Mouse (Mus musculus) urinary bladder, adult 2 months (tissue): ENCODE results near the gene Bicc1. TPM values are rescaled to one million over a fixed set of nuclear protein-coding genes. Genes with fewer than 3 reads are reported as not detected.

ENCODE experiments used
- DNase-seq: peaks from one replicate; pipeline ENCODE4 v3.0.0; 2022; ENCODE audit warnings: low spot score
- polyA plus RNA-seq: library from polyadenylated mRNA; depleted of rRNA; stranded (reverse); fragments of >200 nt; gene quantifications from 2 replicates; pipeline ENCODE4 v1.2.3, GENCODE M21; 2012

The Bicc1 gene
- polyA plus RNA-seq, 1 experiment: 28.5 TPM

DNA sequence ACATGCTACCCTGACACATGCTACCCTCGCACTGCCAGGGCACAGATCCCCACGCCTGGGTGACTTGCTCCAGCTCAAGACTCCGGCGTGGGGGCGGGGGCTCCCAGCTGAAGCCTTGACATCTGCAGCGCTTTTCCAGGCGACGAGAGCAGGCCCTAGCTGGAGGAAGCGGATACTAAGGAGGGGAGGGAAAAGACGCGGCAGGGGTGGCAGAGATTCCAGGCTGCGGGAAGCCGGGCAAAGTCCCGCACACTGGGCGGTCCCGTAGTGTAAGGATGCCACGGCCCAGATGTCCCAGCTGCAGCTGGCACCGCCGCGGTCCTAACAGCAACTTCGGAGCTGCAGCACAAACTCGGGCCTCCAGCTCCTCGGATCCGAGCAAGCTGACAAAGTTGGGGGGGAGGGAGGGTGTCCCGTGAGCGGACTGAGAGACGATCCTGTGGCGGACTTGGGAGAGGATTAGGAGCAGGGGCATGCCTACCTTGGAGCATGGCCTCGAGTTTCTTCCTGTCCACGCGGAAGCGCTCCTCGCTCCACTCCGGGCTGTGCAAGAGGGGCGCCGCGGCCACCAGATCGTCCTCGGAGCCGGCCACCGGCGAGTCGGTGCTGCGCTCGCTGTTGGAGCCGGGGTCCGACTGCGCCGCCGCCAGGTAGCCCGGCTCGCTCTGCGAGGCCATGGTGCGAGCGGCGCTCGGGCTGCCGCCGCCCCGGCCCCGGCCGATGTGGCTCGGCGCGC is 392 bp downstream of the Bicc1 start:
- peak; percentile 47 for DNase-seq

DNA sequence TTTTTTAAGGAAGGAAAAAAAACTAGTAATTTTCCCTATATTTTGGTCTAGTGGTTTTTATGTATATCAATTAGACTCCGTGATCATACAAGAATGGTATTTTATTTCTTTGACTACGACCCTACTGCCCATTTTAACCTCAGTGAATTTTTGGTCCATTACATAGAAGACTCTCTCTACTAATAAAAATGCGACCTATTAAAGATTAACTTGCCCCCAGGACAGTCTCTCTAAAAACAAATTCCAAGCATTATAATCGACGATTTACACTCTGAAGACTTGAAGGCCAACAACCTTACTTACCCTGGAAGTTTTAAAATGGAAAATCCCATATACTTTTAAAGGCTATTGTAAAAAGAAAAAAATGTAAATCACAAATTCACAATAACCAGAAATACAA is 2.9 kb downstream of the Bicc1 start:
- no peak for DNase-seq

DNA sequence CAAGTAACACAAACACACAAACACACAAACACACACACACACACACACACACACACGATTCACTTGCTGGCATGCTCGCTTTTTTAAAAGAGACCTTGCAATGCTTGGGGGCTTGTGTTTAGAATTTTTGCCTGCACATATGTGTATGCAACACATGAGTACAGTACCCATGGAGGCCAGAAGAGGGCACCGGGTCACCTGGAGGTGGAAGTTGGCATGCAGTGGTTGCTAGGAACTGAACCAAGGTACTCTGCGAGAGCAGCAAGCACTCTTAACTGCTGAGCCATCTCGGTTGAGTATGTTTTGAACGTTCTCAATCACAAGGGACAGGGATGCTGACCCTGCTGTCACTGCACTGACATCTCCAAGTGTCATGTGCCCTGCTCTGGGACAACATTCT is 5.9 kb downstream of the Bicc1 start:
- no peak for DNase-seq

DNA sequence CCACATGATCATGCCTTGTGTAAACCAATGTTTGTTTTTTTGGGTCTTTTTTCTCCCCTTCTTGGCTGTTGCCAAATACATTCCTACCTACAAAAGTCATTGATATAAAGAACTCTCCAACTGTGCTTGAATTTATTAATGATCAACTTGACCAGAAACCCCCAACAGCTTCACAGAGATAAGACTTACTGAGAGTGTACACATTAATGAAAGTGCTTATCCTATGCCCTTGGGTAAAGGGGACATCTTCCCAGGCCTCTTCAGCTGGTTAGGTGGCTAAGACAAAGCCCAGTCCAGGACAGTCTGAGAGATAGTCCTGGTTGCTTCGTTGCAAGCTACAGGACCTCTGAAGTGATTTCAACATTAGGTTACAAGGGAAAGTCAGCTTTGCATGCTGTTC is 6.4 kb downstream of the Bicc1 start:
- no peak for DNase-seq

DNA sequence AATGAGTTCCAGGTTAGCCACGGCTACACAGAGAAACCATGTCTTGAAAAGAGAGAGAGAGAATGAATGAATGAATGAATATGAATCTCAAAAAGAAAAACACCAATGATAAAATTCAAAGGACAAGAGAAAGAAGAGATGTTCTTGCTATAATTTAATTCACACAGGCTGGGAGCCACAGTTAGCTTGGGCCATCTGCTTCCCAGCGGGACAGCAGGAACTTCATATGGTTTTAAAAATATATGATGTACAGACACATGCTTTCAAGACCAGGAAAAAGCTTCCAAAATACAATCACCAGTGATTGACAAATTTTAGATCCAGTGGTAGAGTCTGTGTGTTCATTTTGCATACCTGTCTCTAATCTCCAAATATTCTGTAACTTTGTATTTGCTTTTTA is 9.0 kb downstream of the Bicc1 start:
- DNase-seq: no peak

DNA sequence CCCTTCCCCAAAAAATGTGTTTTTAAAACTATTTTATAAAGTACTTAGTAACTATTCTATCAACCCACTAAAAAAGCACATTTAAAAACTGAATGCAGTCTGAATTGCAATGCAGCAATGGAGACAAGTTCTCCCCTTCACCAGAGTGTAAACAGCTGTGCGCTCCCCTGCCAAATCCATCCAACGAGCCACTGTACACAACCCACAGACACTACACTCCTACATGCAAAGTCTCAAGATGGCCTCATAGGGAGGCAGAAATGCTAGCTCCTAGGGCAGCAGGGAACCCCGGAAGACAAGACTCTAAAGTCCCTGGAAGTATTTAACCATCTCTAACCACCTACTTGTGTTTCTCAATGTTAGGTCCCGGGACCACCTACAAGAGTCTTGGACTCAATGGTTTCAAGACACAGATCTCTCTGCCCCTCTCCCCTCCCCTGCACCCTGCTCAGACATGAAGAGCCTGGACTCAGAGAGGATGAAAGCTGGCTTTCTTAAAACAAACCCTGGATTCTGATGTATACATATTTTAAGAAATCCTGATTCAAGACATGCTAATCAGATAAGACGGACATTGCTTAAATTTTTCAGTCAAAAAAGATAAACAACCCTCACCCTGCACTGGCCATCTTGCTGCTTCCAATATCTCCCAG is 10.4 kb downstream of the Bicc1 start:
- DNase-seq: no peak

DNA sequence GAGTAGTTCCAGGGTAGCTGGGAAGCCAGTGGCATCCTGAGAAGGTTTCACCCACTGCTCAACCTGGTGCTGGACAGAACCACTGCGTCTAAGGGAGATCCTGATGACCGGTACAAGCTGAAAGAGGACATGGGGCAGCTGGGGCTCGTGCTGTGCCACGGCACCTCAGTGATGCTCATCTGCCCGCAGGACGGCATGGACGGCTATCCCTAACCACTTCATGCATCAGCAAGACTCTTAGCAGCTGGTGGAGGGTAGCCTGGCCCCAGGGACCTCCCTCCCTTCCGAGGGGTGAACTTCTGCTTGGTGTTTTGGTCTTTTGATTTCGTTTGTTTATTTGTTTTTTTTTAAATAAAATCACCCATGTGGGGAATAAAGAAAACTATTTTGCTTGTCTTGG is 11.3 kb downstream of the Bicc1 start:
- DNase-seq: no peak

DNA sequence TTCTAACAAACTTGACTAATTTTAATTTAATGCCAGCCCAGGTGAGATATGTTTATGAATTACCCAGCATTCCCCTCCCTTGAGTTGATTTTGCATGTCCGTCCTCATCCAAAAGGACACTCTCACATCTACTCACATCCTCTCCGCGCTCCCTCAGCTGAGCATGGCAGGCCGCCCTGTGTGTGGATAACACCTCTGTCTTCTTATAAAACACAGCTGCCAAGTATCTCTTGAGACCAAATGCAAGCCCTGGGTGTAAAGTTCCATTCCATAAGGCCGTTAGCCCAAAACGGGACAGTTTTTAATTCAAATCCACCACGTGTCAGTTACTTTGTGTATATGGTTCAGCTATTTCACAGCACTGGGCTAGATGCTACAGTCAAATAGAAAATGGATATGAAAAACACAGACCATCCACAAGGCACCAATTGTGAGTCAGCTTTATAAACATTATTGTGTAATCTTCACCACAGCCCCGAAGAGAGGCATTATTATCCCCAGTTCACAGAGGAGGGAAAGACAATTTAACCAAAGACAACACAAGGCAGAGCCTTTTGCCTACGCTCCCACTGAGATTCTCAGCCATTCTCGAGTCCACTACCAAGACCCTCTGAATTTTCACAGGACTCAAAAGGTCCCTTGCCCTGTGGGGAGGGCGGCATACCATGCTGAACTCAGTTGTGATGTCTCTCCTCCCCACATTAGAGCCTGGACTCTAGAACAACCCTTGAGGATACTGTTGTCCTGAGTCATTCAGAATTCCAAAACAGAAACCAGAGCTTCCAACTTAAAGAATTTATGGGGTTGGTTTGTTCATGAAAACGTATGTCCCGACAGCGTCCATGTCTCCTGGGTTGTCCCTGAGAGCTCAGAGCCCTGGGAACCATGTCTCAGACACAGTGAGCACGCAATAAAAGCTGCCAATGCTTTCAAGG is 12.6 kb downstream of the Bicc1 start:
- DNase-seq: no peak

DNA sequence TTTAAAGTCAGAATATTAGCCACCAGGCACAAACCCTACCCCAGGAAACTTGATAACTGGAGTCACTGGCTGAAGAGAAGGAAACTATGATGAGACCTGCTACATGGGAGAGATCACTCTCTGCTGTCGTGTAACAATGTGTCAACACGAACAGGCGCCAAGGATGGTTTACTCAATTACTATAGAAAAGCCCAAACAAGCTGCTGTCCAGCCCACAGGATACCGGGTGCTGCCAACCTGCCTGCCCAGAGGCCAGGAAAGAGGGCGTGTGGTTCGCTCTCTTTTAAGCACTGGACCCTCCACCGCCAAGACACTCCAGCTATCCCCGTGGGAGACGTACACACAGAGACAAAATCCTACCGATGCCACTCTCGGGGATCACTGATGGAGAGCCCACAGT is 13.7 kb downstream of the Bicc1 start:
- no peak for DNase-seq

DNA sequence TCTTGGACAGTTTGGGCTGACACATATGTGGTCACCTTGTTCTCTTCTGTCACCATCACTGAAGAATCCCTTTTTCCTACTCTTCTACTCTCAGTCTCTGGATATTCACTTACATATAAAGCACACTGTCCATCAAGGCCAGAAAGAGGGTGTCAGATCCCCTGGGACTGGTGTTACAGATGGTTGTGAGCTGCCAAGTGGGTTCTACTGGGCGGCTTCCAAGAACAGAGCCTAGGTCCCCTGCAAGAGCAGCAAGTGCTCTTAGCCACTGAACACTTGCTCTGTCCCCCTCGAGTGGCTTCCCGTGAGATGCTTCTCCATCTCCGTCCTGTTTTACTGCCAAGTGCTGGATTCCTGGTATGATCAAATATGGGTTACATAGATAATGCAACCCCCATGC is 15.3 kb downstream of the Bicc1 start:
- no peak for DNase-seq

DNA sequence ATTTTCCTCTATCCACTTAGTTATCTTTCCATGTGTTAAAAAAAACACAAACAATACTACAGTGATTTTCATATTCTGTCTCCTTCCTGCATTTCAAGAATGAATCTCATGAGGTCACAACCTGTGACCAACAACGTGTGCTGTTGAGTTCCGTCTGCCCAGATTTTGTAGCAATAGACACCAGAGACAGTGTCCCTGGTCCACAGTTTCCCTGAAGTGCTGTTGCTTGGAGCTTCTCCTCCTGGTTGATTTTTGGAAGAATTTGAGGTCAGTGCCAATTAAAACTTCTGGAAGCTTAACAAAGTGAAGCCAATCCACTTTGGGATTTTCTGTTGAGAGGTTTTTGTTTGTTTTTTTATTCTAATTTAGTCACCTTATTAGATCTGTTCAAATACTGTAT is 16.9 kb downstream of the Bicc1 start:
- DNase-seq: no peak

DNA sequence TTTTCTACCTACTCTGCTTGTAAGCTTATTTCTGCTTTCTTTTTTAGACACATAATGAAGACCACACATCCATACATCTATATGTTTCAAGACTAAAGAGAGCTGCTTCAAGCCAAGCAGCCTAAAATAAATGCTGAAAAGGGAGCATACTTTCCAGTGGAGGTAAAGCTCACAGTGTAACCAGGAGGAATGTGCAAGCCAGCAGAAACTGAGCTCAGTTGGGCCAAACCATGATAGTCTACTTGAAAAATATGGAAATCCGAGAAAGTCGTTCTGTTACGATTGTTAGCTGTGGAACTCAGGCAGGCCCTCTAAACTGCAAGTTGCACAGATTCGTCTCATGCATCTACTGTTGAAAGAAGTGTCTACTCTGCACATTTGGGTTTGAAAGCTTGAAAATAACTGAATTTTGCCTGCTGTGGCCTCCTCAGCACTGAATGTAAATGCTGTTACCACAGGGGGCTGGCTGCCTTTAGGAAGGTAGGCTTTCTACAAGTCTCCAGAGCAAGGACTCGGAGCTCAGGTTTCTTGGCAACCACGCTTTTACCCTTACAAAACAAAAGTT is 19.1 kb downstream of the Bicc1 start:
- DNase-seq: no peak

DNA sequence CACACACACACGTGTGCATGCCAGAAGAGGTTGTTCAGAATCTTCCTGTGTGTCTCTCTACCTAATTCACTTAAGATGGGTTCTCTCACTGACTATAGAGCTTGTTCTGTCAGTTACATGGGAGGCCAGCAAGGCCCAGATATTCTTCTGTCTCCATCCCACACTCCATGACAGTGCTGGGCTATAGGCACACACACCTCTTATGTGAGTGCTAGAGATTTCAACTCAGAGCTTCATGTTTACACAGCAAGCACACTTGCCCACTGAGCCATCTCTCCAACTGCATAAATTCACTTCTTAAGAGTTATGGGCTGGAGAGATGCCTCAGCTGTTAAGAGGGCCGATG is 20.7 kb downstream of the Bicc1 start:
- no peak for DNase-seq

DNA sequence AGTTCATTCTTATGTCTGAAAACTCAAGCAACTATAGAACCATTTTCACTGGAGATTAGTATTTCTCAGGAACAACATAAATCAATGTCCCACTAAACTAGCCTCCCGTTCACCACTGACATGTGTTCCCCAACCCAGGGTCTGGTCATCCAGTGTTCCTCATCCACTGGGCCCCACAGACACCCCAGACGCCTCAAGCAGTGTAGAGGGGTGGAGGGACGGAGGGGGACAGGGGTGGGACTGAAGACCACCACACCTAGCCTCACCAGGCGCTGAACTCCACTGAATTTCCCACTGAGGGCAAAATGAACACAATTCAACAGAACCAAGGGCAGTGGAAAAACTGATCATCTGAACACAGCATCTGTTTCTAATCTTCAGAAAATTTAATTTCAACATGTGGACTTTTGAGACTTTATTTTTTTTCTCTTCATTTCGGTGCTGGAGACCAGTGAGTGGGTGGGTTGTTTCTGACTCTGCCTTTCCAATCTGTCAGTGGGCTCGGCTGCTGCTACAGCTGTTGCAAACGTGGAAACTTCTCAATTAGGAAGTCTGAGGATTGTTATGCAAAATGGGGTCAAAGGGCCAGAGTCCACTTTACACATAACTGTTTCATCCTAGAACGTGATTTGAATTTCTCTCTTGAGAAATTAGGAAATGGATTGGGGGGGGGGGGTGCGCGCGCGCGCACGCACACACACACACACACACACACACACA is 21.2 kb downstream of the Bicc1 start:
- DNase-seq: no peak

DNA sequence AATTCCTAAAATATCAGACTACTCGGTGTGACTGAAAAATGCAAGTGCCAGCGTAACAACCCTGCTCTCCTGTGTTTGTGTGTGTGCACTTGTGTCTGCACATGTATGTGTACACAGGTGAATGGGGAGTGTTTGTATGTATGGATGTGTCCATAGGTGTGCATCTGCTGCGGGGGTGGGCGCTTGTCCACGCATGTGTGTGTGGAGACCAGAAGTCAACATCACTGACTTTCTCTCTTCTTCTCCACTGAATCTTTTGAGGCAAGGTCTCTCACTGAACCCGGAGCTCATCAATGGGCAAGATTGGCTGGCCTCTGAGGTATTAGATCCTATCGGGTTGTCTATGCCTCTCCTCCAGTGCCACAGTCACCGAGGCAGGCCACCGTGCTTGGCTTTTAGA is 21.9 kb downstream of the Bicc1 start:
- DNase-seq: no peak

DNA sequence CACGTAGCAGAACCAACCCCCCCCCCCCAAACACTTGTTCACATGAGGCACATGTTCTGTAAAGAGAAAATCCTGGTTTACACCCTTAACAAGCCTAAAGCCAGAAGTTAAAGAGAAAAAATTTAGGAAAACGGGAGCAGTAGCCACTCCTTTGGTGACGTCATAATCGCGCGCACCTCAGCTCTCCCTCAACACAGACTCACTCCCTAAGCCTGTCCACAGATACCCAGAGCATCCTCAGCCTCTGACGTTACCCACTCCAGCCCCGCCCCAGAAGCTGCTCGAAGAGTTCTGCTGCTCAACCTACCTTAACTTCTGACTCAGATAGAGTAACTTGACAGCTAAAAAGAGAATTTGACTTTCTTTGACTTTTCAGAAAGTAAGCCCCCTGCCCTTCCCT is 28.2 kb downstream of the Bicc1 start:
- no peak for DNase-seq

DNA sequence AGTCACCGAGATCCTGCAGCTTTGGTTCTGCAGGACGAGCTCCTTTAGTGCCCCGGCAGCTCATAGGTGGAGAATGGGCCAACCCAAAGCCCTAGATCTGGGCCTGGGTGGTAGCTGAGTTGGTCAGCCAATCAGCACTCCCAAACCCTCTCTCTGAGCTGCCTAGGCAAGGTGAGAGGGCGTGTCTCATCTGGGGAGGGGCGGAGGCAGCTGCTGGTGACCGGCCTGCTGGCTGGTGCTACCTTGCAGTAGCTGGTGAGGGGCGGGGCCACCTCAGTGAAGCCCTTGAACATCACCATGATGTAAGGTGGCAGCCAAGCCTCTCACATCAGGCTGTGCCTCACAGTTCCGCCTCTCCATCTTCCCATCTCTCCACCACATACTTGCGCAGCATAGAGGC is 29.2 kb downstream of the Bicc1 start:
- DNase-seq: no peak

DNA sequence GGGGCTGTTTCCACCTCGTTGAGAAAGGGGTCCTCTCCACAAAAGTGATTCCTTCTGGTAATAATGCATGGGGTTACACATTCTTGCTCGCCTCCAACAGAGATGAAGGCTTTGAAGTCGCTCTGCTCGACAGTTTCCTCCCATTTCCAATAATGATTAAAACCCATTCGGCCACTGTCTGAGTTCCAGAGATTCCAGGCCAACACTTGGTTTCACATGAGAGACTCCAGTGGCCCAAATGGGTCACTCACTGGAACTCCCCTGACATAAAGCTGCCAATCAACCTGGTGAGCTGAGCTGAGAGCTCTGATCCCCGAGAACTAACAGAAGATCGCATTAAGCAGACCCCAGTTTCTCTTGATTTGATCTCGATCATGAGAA is 31.6 kb downstream of the Bicc1 start:
- no peak for DNase-seq

DNA sequence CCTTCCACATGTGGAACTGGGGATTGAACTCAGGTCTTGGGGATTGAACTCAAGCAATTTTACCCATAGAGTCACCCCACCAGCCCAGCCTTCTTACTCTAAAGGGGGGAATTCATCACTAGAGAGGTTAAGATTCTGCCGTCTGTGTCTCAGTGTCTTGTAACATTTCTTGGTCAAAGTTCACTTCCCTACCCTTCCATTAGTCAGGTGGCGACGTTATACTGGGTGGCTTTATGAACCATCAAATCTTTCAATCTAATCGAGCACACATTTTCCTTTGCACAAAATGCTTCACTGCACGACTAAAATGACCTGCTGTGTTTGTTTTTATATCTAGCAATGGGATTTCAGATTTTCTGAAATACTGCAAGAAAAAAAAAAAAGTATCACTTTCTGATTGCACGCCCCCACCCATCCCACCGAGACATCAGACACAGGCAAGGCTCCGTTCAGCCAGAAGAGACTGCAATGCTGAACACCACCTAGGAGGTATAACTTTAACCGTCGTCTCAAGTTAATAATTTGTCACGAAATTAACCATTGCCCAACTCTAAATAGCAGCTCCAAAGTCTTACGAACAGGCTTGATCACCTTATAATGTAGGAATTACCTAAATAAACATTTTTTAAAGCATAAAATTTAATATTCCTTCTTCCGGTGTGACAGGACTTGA is 32.1 kb downstream of the Bicc1 start:
- no peak for DNase-seq

DNA sequence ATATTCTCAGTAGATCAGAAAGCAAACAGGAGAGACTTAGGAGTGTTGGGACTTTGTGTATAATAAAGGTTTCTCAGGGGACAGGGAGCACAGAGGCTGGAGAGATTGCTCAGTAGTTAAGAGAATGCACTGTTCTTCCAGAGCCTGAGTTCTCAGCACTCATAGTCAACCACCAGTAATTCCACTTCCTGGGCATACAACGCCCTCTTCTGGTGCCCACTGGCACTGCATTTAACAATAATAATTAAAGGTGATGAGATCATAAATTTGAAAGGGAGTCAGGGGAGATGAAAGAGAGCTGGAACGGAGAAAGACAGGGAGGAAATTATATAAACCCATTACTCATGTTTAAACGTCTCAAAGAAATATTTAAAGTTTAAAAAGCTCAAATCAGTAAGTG is 35.5 kb downstream of the Bicc1 start:
- DNase-seq: no peak

DNA sequence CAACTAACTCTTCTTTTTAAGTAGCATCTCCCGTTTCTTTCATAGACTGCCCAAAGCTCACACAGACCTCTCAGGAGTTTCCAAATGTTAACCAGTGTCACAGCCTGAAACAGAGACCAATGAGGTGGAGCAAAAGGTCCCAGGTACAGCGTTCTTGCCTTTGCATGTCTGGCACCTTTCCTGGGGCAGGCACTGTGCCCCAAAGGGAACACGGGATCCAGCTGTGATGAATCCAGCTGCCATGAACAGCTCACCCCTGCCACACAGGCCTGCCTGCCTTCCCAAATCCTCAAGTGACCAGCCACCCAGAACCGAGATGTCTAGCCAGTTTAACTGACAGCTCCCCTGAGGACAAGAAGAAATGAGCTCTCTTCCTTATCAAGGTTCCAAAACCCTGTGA is 36.1 kb downstream of the Bicc1 start:
- no peak for DNase-seq
